Mouse (Mus musculus) heart, embryonic 13.5 days (tissue): ENCODE measurements around the gene Alkal2. TPM values are rescaled to one million over a fixed set of nuclear protein-coding genes. Genes with fewer than 3 reads are reported as not detected.
A peak's percentile ranks its signal among the peaks of the same experiment; 100 is the strongest.

Source experiments
- ATAC-seq: fragments of 200-750 bp; cut with Nextera tagmentation; 2 replicates; pipeline ENCODE4 v1.8.0; 2017; ENCODE audit warnings: moderate TSS enrichment; ENCODE audit not compliant: insufficient number of reproducible peaks, low FRiP score, low TSS enrichment; ENCODE audit errors: extremely low read depth
- H3K27ac ChIP-seq: fragments of 300-500 bp; sonication (generic); replicated peaks from 2 replicates; pipeline ENCODE4 v1.5.1; 2015; ENCODE audit warnings: moderate library complexity, mild to moderate bottlenecking, inconsistent platforms
- H3K27me3 ChIP-seq: fragments of 300-500 bp; sonication (generic); replicated peaks from 2 replicates; pipeline ENCODE4 v1.6.1; 2015; ENCODE audit warnings: mild to moderate bottlenecking, inconsistent platforms
- H3K36me3 ChIP-seq: fragments of 300-500 bp; sonication (generic); 2 replicates; pipeline ENCODE4 v1.6.1; 2015; ENCODE audit warnings: mild to moderate bottlenecking, inconsistent platforms
- H3K4me1 ChIP-seq: fragments of 300-500 bp; sonication (generic); 2 replicates; pipeline ENCODE4 v1.6.1; 2015; ENCODE audit warnings: inconsistent platforms
- H3K4me2 ChIP-seq: fragments of 300-500 bp; sonication (generic); 2 replicates; pipeline ENCODE4 v1.6.1; 2015; ENCODE audit warnings: inconsistent platforms, mild to moderate bottlenecking, moderate library complexity
- H3K4me3 ChIP-seq: fragments of 300-500 bp; sonication (generic); 2 replicates; pipeline ENCODE4 v1.5.1; 2015; ENCODE audit warnings: moderate library complexity, mild to moderate bottlenecking, inconsistent platforms
- H3K9ac ChIP-seq: fragments of 300-500 bp; sonication (generic); 2 replicates; pipeline ENCODE4 v1.6.1; 2015; ENCODE audit warnings: inconsistent platforms, mild to moderate bottlenecking, moderate library complexity
- H3K9me3 ChIP-seq: fragments of 300-500 bp; sonication (generic); 2 replicates; pipeline ENCODE4 v1.6.1; 2016; ENCODE audit warnings: inconsistent platforms
- WGBS: fragments of 180-500 bp; shearing (Covaris S2); methylation state at CpG from one replicate; pipeline ENCODE4 v1.1.7; 2015; ENCODE audit warnings: mixed read lengths; 5-methylcytosine and 5-hydroxymethylcytosine counted together
- polyA plus RNA-seq: library from polyadenylated mRNA; unstranded; fragments of >200 nt; fragmentation: Nextera tagmentation; extraction: Ambion mirVana; gene quantifications from 2 replicates; pipeline ENCODE4 v1.2.1, GENCODE M21; 2015

The Alkal2 gene
- polyA plus RNA-seq: 0.15 and 0.28 TPM in 2 replicates

DNA sequence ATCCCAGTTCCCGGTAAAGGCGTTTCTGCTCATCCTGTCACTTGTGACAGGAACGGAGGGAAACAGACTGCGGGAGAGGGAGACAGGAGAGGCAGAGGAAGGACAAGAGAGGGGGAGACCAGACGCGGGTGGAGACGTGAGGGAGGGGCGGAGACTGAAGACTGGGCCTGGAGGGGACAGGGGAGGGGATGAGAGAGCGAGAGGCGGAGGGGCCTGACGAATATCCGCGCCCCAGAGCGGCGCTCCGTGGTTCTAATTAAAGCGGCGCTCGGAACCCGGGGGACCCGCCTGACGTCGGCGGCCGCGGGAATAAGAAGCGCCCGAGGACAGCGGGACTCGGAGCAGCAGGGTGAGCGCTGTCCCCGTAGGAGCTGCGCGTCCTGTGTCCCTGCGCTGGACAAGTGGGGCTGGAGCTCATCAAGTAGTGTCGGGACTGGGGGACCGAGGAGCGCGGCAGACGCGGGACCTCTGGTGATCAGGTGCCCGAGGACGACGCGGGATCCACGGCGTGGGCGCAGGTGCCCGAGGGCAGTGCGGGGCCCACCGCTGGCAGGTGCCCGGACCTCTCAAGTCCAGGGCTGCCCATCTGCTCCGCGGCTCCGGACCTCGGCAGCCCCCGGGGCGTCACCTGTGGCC, at the start of gene Alkal2:
Gene Alkal2, plus strand, starts transcription at position 337 of the 636 bp plus-strand sequence.
- Histone ChIP-seq H3K4me1 (peaks cover 12% of the 10 kb centered on the region), H3K27me3 (peaks cover 91% of the 10 kb centered on the region), H3K27ac (no peak within 1 kb of the TSS), H3K9me3 (no peaks in the 10 kb centered on the region), H3K9ac (peak within 1 kb of the TSS; percentile 48), H3K4me2 (peak within 1 kb of the TSS; percentile 80), H3K4me3 (peak within 1 kb of the TSS; percentile 58), H3K36me3 (no peaks in the 10 kb centered on the region)
- WGBS: under 1% methylated on average over 58 of the region's 58 CpGs
- ATAC-seq: no peak

DNA sequence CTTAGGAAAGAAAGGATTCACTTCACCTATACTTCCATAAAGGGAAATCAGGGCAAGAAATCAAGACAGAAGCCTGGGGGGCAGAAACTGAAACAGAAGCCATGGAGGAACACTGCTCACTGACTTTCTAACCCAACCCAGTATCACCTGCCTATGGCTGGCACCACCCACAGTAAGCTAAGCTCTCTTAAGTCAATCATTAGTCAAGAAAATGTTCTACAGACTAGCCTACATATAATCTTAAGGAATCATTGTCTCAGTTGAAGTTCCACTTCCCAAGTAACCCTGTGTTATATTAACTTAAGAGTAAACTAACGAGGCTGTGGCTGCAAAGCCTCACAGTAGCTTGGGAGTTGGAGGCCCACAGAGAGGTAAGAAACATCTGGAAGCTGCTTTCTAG, 35.6 kb upstream of the Alkal2 start:
- no peak overlapping the region for H3K27ac ChIP-seq
- H3K9ac ChIP-seq: no peak overlapping the region
- H3K9me3 ChIP-seq: no peaks in the 10 kb centered on the region
- no peaks in the 10 kb centered on the region for H3K4me1 ChIP-seq
- no peak overlapping the region for H3K4me3 ChIP-seq
- H3K36me3 ChIP-seq: no peaks in the 10 kb centered on the region
- 73% methylated on average over 1 of the region's 1 CpGs for WGBS
- H3K27me3 ChIP-seq: no peaks in the 10 kb centered on the region
- H3K4me2 ChIP-seq: no peak overlapping the region
- no peak for ATAC-seq

DNA sequence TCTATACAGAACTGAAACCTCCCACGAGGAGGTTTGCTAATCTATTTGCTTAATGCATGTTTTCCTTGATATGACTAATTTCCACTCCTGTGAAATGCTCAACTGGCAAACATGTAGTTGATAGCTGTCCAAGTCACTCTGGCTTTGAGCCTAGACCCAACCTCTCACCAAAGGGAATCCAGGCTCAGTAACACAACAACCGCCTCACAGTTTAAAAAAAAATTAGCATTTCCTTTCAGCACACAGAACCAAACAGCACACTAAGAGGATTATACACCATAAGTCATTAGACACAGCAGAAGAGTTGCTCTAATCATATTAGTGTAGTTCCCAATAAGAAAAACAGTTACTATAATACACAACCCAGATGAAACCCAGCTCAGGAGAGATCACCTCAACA, 33.2 kb upstream of the Alkal2 start:
- H3K9me3 ChIP-seq: no peaks in the 10 kb centered on the region
- 42% methylated on average over 2 of the region's 2 CpGs for WGBS
- H3K27me3 ChIP-seq: no peaks in the 10 kb centered on the region
- H3K4me3 ChIP-seq: no peak overlapping the region
- H3K27ac ChIP-seq: no peak overlapping the region
- H3K36me3 ChIP-seq: no peaks in the 10 kb centered on the region
- H3K9ac ChIP-seq: no peak overlapping the region
- no peak overlapping the region for H3K4me2 ChIP-seq
- no peak for ATAC-seq
- H3K4me1 ChIP-seq: no peaks in the 10 kb centered on the region

- Histone ChIP-seq H3K4me3 (no peak overlapping the region), H3K9me3 (no peaks in the 10 kb centered on the region), H3K27me3 (no peaks in the 10 kb centered on the region), H3K4me1 (no peaks in the 10 kb centered on the region), H3K9ac (no peak overlapping the region), H3K27ac (no peak overlapping the region), H3K36me3 (no peaks in the 10 kb centered on the region), H3K4me2 (no peak overlapping the region)
- ATAC-seq: no peak
- WGBS: 81% methylated on average over 6 of the region's 6 CpGs
Observed at GRCm38 (mm10) chr12:30851871-30852270, 32.3 kb upstream of the Alkal2 start.

DNA sequence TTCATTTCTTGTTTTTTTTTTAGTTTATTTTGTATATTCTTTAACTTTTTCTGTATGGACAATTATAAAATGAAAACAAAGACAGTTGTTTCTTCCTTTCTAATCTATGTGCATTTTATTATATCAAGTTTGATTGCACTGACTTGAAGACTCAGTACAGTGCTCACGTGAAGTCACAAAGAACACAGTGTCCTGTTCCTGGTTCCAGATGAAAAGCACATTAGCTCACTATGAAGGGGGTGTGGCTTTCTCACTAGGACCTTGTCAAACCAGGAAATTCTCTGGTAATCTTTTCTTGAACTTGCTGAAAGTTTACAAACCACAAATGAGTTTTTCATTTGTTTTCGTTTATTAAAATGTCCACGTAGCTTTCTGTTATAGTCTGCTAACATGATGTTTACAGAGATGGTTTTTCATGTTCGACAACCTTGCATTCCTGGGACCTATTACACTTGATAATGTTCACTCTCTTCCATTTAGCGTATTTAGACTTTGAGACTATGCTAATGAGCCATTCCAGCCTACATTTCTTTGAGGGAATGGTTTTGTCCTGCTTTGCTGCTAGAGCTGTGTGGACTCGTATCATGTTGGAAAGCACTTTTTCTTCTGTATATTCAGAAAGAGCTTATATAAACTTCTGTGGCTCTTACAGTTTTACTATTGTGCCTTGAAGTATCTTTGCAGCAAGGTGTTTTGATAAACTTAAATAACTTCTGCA, 28.5 kb upstream of the Alkal2 start:
- H3K4me2 ChIP-seq: no peak overlapping the region
- H3K27me3 ChIP-seq: no peaks in the 10 kb centered on the region
- no peaks in the 10 kb centered on the region for H3K36me3 ChIP-seq
- H3K9me3 ChIP-seq: no peaks in the 10 kb centered on the region
- no peak overlapping the region for H3K4me3 ChIP-seq
- no peak overlapping the region for H3K27ac ChIP-seq
- no peak overlapping the region for H3K9ac ChIP-seq
- WGBS: 71% methylated on average over 6 of the region's 6 CpGs
- ATAC-seq: no peak
- H3K4me1 ChIP-seq: no peaks in the 10 kb centered on the region

GRCm38 (mm10) chr12:30856172-30856571, 27.9 kb upstream of the Alkal2 start:
- no peaks in the 10 kb centered on the region for H3K36me3 ChIP-seq
- WGBS: 83% methylated on average over 5 of the region's 5 CpGs
- ATAC-seq: no peak

DNA sequence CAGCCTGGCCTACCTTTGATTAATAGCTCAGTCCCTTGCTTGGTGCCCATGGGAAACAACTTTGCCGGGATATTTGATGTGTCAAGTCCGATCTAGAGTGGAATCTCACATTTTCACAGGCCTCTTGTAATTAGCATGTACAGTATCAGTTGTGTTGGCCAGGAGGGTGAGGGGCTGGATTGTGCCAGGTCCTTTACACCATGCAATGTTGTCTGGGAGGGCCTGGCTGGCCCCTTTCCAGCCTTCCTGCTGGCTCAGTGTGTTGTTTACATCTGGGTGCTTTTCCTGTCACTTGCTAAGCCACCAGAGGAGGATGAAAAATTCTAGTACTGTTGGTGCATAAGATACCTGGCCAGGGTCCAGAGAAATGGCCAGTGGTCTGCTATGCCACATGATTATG, 19.8 kb upstream of the Alkal2 start:
- Histone ChIP-seq H3K27ac (peak overlapping the region; percentile 17; the same call in 1 of the 2 replicates), H3K9me3 (no peaks in the 10 kb centered on the region), H3K36me3 (no peaks in the 10 kb centered on the region), H3K27me3 (no peaks in the 10 kb centered on the region), H3K4me3 (no peak overlapping the region), H3K9ac (no peak overlapping the region), H3K4me2 (no peak overlapping the region), H3K4me1 (peaks cover 14% of the 10 kb centered on the region)
- ATAC-seq: no peak
- WGBS: 53% methylated on average over 2 of the region's 2 CpGs

More at GRCm38 (mm10) chr12:30856172-30856571, 27.9 kb upstream of the Alkal2 start:
- no peaks in the 10 kb centered on the region for H3K4me1 ChIP-seq
- no peak overlapping the region for H3K4me3 ChIP-seq
- no peak overlapping the region for H3K27ac ChIP-seq
- H3K4me2 ChIP-seq: no peak overlapping the region
- H3K27me3 ChIP-seq: no peaks in the 10 kb centered on the region
- H3K9me3 ChIP-seq: no peaks in the 10 kb centered on the region
- H3K9ac ChIP-seq: no peak overlapping the region

GRCm38 (mm10) chr12:30865781-30866180, 18.3 kb upstream of the Alkal2 start:
- no peak overlapping the region for H3K27ac ChIP-seq
- H3K4me3 ChIP-seq: no peak overlapping the region
- no peaks in the 10 kb centered on the region for H3K27me3 ChIP-seq
- no peak for ATAC-seq
- WGBS: 80% methylated on average over 4 of the region's 4 CpGs
- no peaks in the 10 kb centered on the region for H3K9me3 ChIP-seq
- no peaks in the 10 kb centered on the region for H3K36me3 ChIP-seq
- H3K4me1 ChIP-seq: peaks cover 14% of the 10 kb centered on the region
- no peak overlapping the region for H3K4me2 ChIP-seq
- no peak overlapping the region for H3K9ac ChIP-seq

- H3K27ac ChIP-seq: no peak overlapping the region
- H3K9ac ChIP-seq: no peak overlapping the region
- 64% methylated on average over 6 of the region's 6 CpGs for WGBS
- H3K27me3 ChIP-seq: peaks cover 57% of the 10 kb centered on the region
- ATAC-seq: no peak
- H3K36me3 ChIP-seq: no peaks in the 10 kb centered on the region
- no peaks in the 10 kb centered on the region for H3K9me3 ChIP-seq
- H3K4me3 ChIP-seq: no peak overlapping the region
- peaks cover 7% of the 10 kb centered on the region for H3K4me1 ChIP-seq
- H3K4me2 ChIP-seq: no peak overlapping the region
Observed at GRCm38 (mm10) chr12:30879447-30879846, 4.7 kb upstream of the Alkal2 start.

DNA sequence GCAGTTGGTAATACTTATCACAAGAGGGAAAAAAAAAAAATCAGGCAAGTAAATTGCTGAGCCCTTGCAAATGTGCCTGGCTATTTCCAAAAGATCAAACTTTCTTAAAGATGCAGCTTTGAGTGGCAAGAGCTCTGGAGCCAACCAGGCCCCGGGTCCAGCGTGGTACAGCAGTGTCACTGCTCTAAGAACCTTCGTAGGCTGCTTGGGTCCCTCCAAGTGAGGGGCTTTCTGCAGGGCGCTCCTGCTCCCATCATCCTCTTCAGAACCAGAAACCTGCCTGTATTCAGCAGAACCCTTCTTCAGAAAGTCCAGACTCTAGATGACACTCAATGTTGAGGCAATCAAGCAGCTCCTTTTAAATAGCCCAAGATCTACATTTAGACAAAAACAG, 533 bp upstream of the Alkal2 start:
- H3K36me3 ChIP-seq: no peaks in the 10 kb centered on the region
- WGBS: 16% methylated on average over 4 of the region's 4 CpGs
- no peak overlapping the region for H3K27ac ChIP-seq
- H3K4me3 ChIP-seq: peak overlapping the region; percentile 58
- peaks cover 12% of the 10 kb centered on the region for H3K4me1 ChIP-seq
- no peak for ATAC-seq
- no peaks in the 10 kb centered on the region for H3K9me3 ChIP-seq
- H3K4me2 ChIP-seq: peak overlapping the region; percentile 80
- H3K27me3 ChIP-seq: peaks cover 87% of the 10 kb centered on the region
- H3K9ac ChIP-seq: no peak overlapping the region; the same call in 1 of the 2 replicates

- Histone ChIP-seq H3K9ac (peak overlapping the region; percentile 48), H3K27me3 (peaks cover 85% of the 10 kb centered on the region), H3K27ac (no peak overlapping the region), H3K9me3 (no peaks in the 10 kb centered on the region), H3K4me1 (peaks cover 12% of the 10 kb centered on the region), H3K36me3 (no peaks in the 10 kb centered on the region), H3K4me3 (peak overlapping the region; percentile 58), H3K4me2 (peak overlapping the region; percentile 80)
- ATAC-seq: no peak
- WGBS: 8% methylated on average over 39 of the region's 39 CpGs
Observed at GRCm38 (mm10) chr12:30884622-30885230, 604 bp downstream of the Alkal2 start.
